Mouse (Mus musculus): ENCODE measurements around the gene Clstn2.

- no peak for TF ChIP-seq POLR2A (IDR thresholded peaks at IDR 0.05; ENCODE audit: low read depth, low read length)
- TF ChIP-seq CTCF (IDR thresholded peaks at IDR 0.05; ENCODE audit: extremely low read depth, insufficient read length, insufficient replicate concordance, low read depth, low read length): no peak
These were observed 362.3 kb downstream of the Clstn2 start for GRCm38 (mm10) chr9:97670666-97671065.

All from small intestine, adult 2 months (tissue).